Mouse (Mus musculus) kidney, postnatal 0 days (tissue): ENCODE measurements around the gene Tmsb10. TPM values are rescaled to one million over a fixed set of nuclear protein-coding genes. Genes with fewer than 3 reads are reported as not detected.

Experiments used
- ATAC-seq: fragments of 200-750 bp; cut with Nextera tagmentation; replicated peaks from 2 replicates; pipeline ENCODE4 v1.8.0; 2017; ENCODE audit warnings: low read depth, moderate number of reproducible peaks, moderate TSS enrichment, moderate library complexity; ENCODE audit not compliant: low FRiP score
- DNase-seq: peaks from one replicate; pipeline ENCODE4 v3.0.0-alpha.2; 2016; ENCODE audit warnings: low spot score
- H3K27ac ChIP-seq: fragments of 300-500 bp; sonication (generic); 2 replicates; pipeline ENCODE4 v1.5.1; 2014; ENCODE audit warnings: mild to moderate bottlenecking
- H3K27me3 ChIP-seq: fragments of 300-500 bp; sonication (generic); 2 replicates; pipeline ENCODE4 v1.6.1; 2014; ENCODE audit warnings: low read length, mixed read lengths; ENCODE audit not compliant: insufficient read depth
- H3K36me3 ChIP-seq: fragments of 300-500 bp; sonication (generic); 2 replicates; pipeline ENCODE4 v1.6.1; 2014; ENCODE audit warnings: low read length, mixed read lengths; ENCODE audit not compliant: insufficient read depth
- H3K4me1 ChIP-seq: fragments of 300-500 bp; sonication (generic); replicated peaks from 2 replicates; pipeline ENCODE4 v1.6.1; 2014; ENCODE audit warnings: antibody characterized with exemption, low read length, mixed read lengths; ENCODE audit not compliant: insufficient read depth
- H3K4me2 ChIP-seq: fragments of 300-500 bp; sonication (generic); 2 replicates; pipeline ENCODE4 v1.6.1; 2014; ENCODE audit warnings: mild to moderate bottlenecking, low read length, moderate library complexity, mixed read lengths
- H3K4me3 ChIP-seq: fragments of 300-500 bp; sonication (generic); replicated peaks from 2 replicates; pipeline ENCODE4 v1.5.1; 2014; ENCODE audit warnings: low read depth, low read length
- H3K9ac ChIP-seq: fragments of 300-500 bp; sonication (generic); 2 replicates; pipeline ENCODE4 v1.6.1; 2014; ENCODE audit warnings: low read depth, low read length
- H3K9me3 ChIP-seq: fragments of 300-500 bp; sonication (generic); replicated peaks from 2 replicates; pipeline ENCODE4 v1.6.1; 2016; ENCODE audit warnings: low read length, inconsistent platforms, mixed read lengths
- CTCF ChIP-seq: IDR thresholded peaks from 2 replicates; pipeline ENCODE4 v1.5.1; 2016; ENCODE audit warnings: antibody characterized with exemption, low read depth, mild to moderate bottlenecking, moderate library complexity
- WGBS: fragments of 180-500 bp; shearing (Covaris S2); extraction: QIAGEN DNeasy Blood & Tissue Kit; methylation state at CpG from one replicate; pipeline ENCODE4 v1.1.7; 2014; 5-methylcytosine and 5-hydroxymethylcytosine counted together
- polyA plus RNA-seq: library from polyadenylated mRNA; unstranded; fragments of >200 nt; fragmentation: Nextera tagmentation; extraction: Ambion mirVana; gene quantifications from 2 replicates; pipeline ENCODE4 v1.2.1, GENCODE M21; 2015

The Tmsb10 gene
- polyA plus RNA-seq, 1 experiment from 2014 or later: 2,182 TPM

DNA sequence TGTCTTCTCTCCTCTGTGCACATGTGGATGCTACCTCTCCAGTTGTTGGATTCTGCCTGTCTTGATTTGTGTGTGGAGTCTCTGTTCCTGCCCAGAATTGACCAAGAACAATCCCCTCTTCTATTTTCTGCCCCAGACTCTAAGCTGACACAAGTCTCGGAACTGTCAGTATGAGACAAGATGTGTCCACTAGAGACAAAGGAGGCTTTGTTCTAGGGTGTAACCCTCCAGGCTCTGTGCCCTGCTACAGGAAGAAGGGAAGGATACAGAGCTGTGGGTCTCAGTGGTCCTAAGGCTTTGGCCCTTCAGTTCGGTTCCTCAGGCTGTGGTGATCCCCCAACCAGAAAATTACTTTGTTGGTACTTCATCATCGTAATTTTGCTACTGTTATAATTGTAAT lies 11.2 kb upstream of the Tmsb10 start:
- Histone ChIP-seq H3K36me3 (no peaks in the 10 kb centered on the region), H3K9ac (no peak overlapping the region), H3K4me1 (no peaks in the 10 kb centered on the region), H3K9me3 (no peaks in the 10 kb centered on the region), H3K4me2 (no peak overlapping the region), H3K27me3 (no peaks in the 10 kb centered on the region), H3K27ac (no peak overlapping the region), H3K4me3 (no peak overlapping the region)
- DNase-seq: no peak
- WGBS: 69% methylated on average over 3 of the region's 3 CpGs
- no peak for ATAC-seq
- no peak for TF ChIP-seq CTCF

GRCm38 (mm10) chr6:72965199-72965598 lies 6.7 kb upstream of the Tmsb10 start:
- Histone ChIP-seq H3K27ac (no peak overlapping the region), H3K36me3 (no peaks in the 10 kb centered on the region), H3K9ac (no peak overlapping the region), H3K4me2 (no peak overlapping the region), H3K9me3 (no peaks in the 10 kb centered on the region), H3K27me3 (no peaks in the 10 kb centered on the region), H3K4me1 (0 out of 2 replicates have a peak, but pooled peaks cover 3% of the 10 kb centered on the region), H3K4me3 (no peak overlapping the region)
- ATAC-seq (no peak), DNase-seq (no peak)
- WGBS: 80% methylated on average over 6 of the region's 6 CpGs
- no peak for TF ChIP-seq CTCF

GRCm38 (mm10) chr6:72962281-72962741 lies 3.8 kb upstream of the Tmsb10 start:
- no peak overlapping the region for H3K4me3 ChIP-seq
- no peak for TF ChIP-seq CTCF
- H3K4me1 ChIP-seq: 0 out of 2 replicates have a peak, but pooled peaks cover 3% of the 10 kb centered on the region
- DNase-seq: peak; percentile 80
- no peak for ATAC-seq
- H3K9ac ChIP-seq: no peak overlapping the region
- 26% methylated on average over 7 of the region's 7 CpGs for WGBS
- no peaks in the 10 kb centered on the region for H3K27me3 ChIP-seq
- no peaks in the 10 kb centered on the region for H3K36me3 ChIP-seq
- no peaks in the 10 kb centered on the region for H3K9me3 ChIP-seq
- H3K27ac ChIP-seq: peak overlapping the region; percentile 38; the same call in 1 of the 2 replicates
- H3K4me2 ChIP-seq: peak overlapping the region; percentile 21

GRCm38 (mm10) chr6:72961603-72962002 lies 3.1 kb upstream of the Tmsb10 start:
- DNase-seq (no peak), ATAC-seq (0 out of 2 replicates have a peak, but pooled peaks have one; percentile 2)
- Histone ChIP-seq H3K27me3 (no peaks in the 10 kb centered on the region), H3K4me2 (no peak overlapping the region; the same call in 1 of the 2 replicates), H3K4me1 (0 out of 2 replicates have a peak, but pooled peaks cover 4% of the 10 kb centered on the region), H3K9me3 (no peaks in the 10 kb centered on the region), H3K9ac (no peak overlapping the region), H3K4me3 (no peak overlapping the region), H3K27ac (peak overlapping the region; percentile 38; the same call in 1 of the 2 replicates), H3K36me3 (no peaks in the 10 kb centered on the region)
- WGBS: 62% methylated on average over 8 of the region's 9 CpGs
- no peak for TF ChIP-seq CTCF

DNA sequence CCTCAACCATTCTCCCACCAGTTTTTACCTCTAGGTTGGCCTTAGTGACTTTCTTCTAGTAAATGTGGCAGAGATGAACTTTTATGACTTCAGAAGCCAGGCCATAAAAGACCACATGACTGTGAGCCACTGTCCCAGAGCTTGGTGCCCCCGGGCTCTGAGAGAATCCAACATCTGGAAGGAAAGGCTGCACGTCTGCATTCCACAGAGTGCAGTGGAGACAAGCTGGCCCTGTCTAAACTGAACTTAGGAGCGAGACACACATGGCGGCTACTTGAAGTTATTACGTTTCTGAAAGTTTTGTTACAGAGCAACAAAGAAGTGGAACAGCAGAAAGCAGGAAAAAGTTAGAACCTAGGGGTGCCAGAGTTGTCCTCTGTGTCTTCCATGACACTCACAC lies 2.1 kb upstream of the Tmsb10 start:
- 0 out of 2 replicates have a peak, but pooled peaks cover 8% of the 10 kb centered on the region for H3K4me1 ChIP-seq
- H3K9ac ChIP-seq: no peak overlapping the region
- no peaks in the 10 kb centered on the region for H3K27me3 ChIP-seq
- no peak overlapping the region for H3K4me2 ChIP-seq
- H3K27ac ChIP-seq: no peak overlapping the region
- WGBS: 67% methylated on average over 5 of the region's 5 CpGs
- no peaks in the 10 kb centered on the region for H3K9me3 ChIP-seq
- no peak overlapping the region for H3K4me3 ChIP-seq
- H3K36me3 ChIP-seq: no peaks in the 10 kb centered on the region
- TF ChIP-seq CTCF: no peak
- DNase-seq (no peak), ATAC-seq (no peak)

DNA sequence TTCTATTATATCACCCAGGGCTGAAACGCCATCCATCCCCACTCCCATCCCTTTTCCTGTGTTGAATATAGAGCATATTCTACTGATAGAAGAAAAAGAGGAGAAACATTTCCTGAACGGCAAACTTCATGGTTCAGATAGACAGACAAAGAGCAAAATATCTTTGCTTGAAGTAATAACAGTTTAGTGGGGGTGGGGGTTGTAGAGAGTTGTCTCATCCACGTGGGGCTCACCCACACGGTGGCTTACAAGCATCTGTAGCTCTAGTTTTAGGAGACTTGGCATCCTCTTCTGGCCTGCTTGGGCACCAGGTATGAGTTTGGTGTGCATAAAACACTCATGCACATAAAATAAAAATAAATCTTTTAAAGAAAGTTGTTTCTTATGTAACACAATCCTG lies 627 bp upstream of the Tmsb10 start:
- Histone ChIP-seq H3K4me1 (0 out of 2 replicates have a peak, but pooled peaks cover 8% of the 10 kb centered on the region), H3K27ac (no peak overlapping the region), H3K9ac (peak overlapping the region; percentile 82; the same call in 1 of the 2 replicates), H3K4me3 (peak overlapping the region; percentile 84; the same call in 1 of the 2 replicates), H3K27me3 (no peaks in the 10 kb centered on the region), H3K36me3 (no peaks in the 10 kb centered on the region), H3K4me2 (peak overlapping the region; percentile 85), H3K9me3 (no peaks in the 10 kb centered on the region)
- ATAC-seq: no peak
- no peak for DNase-seq
- 25% methylated on average over 4 of the region's 4 CpGs for WGBS
- TF ChIP-seq CTCF: no peak
